Mouse (Mus musculus): ENCODE data around the gene Bloc1s4.

The Bloc1s4 gene

DNA sequence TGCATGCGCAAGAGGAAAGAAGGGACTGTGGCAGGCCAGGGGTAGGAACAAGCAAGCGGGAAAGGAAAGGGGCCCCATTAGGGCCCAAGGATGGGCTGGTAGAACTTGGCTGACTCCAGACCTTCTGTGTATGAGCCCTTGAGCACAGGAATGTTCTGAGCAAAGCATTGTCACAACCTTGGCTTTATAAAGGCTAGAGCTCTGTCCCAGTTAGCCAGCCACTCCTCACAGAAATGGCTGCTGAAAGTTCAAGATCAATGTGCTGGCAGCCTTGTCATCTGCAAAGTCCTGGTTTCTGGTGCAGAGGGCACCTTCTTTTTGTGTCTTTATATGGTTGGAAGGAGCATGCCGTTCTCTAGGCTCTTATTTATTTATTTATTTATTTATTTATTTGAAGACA, 28.8 kb downstream of the Bloc1s4 start:
- no peak for DNase-seq (ENCODE audit: extremely low spot score, low read depth, low spot score)

DNA sequence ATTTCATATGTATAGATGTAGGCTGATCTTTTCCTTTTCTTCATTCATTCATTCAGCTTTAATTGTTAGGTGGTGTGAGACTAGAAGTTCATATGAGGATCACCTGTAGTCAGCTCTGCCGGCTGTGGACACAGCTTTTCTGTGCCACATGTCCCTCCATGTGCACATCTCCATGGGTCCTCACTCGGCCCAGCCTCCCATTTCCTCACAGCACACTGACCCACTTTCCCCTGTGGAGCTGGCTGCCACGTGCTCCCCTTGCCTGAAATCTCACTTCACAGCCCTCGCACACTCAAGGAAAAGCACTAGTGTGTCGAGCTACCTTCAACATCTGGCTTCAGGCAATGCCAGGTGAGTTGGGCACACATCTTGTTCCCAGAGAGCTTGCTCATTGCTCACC, 29.3 kb downstream of the Bloc1s4 start:
- DNase-seq (ENCODE audit: extremely low spot score, low read depth, low spot score): no peak

DNA sequence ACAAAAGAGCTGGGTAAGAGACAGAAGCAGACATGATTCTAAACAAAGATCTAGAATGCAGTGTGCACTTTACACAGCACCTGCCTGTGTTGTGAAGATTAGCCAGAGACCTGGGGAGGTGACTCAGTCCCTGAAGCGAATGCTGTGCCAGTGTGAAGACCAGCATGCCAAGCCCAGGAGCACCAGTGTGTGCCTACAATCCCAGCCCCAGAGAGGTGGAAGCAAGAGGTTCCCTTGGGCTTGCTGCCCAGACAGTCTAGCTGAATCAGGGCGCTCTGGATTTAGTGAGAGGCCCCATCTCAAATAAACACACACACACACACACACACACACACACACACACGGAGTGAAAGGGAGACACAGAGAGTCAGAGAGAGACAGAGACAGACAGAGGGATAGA, 30.6 kb downstream of the Bloc1s4 start:
- no peak for DNase-seq (ENCODE audit: extremely low spot score, low read depth, low spot score)

DNA sequence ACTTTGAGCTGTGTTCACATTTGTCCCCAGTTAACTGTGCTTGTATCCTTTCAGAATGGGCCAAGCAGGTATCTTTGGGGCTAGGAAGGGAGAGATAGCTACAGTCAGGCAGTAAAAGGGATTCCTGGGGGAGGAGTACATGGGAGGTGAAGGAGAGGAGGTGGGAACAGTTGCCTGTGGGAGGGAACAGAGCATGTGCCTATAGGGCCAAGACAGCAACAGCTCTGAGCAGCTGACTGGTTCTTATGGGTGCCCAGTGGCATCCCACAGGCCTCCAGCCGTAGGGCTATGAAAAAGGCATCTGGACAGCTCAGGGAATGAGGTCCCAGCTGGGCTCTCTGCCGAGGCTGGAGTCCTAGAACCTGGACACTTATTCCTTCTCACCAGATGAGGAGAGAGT, 31.6 kb downstream of the Bloc1s4 start:
- DNase-seq (ENCODE audit: extremely low spot score, low read depth, low spot score): no peak

DNA sequence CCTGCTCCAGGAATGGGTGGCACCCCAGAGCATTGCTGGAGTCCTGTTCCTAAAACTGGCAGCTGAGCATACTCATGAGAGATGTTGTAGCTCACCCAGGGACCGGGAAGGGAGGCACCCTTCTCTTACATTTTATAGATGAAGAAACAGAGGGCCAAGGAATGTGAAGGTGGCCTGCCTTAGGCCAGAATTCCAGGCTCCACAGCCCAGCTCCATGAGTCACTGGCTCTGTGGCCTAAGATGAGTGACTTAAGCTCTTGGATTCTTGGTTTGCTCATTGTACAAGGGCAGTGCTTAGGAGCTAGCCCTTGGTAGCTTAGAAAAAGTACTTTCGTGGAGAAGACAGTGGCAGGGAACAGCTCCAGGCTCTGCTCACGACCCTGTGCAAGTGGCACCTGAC, 33.6 kb downstream of the Bloc1s4 start:
- no peak for DNase-seq (ENCODE audit: extremely low spot score, low read depth, low spot score)

DNA sequence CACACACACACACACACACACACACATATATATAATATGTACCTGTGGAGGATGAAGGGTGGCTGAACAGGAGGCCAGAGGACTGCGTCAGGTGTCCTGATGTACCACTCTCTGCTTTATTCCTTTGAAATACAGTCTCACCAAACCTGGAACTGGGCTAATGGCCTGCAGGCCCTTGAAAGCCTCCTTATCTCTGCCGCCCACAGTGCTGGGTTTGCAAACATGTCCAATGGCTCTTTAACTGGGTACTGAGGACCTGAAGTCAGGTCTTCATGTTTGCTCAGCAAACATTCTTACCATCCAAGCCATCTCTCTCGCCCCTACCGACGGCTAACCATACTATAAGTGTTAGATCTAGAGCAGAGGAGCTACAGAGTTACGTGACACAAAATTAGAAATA, 34.8 kb downstream of the Bloc1s4 start:
- DNase-seq (ENCODE audit: extremely low spot score, low read depth, low spot score): no peak

DNA sequence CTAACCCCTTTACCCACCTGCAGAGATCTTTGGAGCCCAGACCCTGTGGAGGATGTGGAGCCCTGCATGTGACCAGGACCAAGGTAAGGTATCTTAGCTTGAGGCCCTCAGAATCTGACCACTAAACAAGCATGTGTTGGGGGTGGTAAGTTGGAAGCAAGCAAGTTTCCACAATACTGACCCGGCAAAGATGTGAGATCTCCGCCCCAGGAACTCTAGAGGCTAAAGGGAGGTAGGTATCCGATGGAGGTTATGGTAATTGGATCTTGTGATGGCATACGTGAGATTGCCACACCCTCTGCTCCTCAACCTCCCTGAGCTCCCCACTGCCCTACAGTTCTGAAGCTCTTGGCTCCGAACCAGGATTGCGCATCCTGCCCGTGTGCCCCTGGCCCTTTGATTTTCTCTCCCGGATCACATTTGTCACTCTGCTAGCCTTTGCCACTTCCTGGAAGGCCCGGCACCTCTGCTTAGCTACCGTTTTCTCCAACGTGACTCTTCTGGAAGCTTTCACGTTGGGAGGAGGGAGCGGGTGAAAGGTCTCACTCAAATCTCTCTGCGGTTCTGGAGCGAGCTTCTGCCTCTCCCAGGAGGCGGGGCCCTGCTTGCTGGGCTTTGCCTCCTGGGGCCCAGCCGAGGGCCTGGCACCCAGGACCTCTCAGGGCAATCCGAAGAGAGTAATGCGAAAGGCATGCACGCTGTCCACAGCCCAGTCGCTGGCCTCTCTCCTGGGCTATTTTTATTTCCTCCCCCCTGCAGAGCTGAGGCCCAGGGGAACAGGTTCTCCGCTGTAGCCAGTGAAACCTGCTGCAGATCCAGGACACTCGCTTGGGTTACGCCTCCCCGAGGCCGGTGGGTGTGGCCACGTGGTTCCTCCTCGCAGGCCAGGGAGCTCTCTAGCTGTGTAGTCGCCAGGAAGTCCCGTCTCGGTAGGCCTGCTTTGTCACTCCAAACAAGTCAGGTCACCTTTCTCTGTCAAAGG, 35.6 kb downstream of the Bloc1s4 start:
- no peak for DNase-seq (ENCODE audit: extremely low spot score, low read depth, low spot score)

DNA sequence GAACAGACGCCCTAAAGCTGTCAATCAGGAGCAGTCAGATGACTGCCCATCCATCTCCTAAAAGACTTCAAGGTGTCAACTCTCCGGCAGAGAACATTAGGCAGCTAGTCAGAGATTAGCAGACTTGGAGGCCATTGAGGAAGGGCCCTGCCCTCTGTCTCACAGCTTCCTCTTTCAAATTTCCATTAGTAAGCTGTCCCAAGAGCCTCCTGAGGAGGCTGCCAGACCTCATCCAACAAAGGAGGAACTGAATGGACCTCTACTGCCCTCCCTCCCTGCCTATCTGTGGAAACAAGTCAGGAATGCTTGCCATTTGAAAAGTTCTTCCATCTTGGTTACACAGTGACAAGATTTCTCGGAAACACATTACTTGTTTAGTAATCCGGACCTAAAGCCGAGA, 36.6 kb downstream of the Bloc1s4 start:
- DNase-seq (ENCODE audit: extremely low spot score, low read depth, low spot score): no peak

DNA sequence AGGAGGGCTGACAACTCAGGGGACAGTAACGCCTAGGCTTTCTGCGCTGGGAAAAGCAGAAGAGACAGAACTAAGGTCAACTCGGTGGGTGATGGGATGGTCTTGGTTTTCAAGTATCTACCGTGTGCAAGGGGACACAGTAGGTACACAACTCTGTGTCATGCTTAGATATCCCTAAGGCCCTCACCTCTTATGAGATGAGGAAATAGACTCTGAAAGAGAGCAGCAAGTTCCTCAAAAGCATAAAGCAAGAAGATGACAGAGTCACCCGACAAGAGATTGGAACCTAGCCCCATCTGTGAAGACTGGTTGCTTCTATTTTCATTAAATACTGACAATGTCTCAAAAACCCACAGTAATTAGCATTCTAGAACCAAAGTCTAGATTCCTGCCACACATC, 42.7 kb downstream of the Bloc1s4 start:
- no peak for DNase-seq (ENCODE audit: extremely low spot score, low read depth, low spot score)

DNA sequence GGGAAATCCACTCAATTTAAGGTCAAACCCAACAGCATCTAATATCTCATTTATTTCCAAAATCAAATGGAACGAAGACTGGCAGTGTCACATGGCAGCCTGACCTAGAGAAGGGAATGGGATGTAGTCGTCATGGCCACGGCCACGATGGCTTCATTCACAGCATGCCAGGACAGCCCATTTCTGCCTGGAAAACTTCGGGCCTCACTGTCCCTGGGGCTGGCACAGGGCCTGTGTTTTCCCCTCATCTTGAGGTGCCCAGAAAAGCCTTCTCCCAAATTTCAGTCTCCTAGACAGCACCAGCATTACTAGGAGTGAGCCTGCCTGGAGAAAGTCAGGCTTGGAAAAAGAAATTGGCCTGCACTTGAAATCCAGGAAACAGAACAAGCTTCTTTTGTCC, 43.1 kb downstream of the Bloc1s4 start:
- DNase-seq (ENCODE audit: extremely low spot score, low read depth, low spot score): no peak

DNA sequence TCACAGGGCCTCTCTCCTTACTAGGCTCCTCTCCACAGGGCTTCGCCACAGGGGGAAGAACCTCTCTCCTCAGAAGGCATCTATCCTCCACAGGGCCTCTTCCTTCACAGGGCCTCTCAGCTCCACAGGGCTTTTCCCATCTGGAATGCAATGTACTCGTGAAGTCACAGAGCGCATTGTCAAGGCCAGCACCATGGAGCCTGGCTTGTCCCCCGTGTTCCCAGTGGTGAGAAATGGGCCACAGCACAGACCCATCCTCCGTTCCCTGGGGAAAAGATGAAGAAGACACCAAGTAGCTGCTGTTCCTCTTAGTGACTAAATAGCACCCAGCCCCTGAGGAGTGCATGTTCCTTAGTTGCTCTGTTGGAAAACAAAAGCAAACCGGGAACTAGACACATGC, 43.8 kb downstream of the Bloc1s4 start:
- DNase-seq (ENCODE audit: extremely low spot score, low read depth, low spot score): no peak

DNA sequence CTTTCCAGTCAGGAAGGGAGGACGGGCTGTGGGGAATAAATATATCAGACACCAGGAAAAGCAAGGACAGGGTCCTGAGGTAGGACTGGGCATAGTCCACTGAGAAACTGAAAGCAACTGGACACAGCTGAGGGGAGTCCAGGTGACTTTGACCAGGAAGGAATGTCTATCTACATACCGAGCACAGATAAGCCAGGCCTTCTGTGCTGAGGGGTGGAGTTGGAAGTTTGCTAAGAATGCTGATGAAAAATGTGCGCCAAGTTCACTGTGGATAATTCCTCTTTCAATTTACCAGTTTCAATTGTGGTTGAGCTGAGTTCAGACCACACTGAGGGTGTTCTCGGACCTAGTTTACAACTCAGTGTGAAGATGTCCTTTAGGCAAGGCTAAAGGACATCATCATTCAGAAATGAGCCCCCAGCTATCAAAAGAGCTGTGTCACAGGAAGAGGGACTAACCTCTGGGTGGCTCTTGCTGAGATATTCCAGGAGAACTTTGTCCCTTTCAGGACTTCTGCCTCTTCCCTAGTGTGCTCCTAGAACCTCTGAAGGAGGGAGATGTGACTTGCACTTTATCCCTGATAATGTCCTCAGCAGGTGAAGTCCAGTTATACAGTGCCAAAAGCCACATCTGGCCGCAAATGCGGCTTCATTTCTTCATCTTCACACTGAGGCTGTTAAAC, 47.4 kb downstream of the Bloc1s4 start:
- no peak for DNase-seq (ENCODE audit: extremely low spot score, low read depth, low spot score)

DNA sequence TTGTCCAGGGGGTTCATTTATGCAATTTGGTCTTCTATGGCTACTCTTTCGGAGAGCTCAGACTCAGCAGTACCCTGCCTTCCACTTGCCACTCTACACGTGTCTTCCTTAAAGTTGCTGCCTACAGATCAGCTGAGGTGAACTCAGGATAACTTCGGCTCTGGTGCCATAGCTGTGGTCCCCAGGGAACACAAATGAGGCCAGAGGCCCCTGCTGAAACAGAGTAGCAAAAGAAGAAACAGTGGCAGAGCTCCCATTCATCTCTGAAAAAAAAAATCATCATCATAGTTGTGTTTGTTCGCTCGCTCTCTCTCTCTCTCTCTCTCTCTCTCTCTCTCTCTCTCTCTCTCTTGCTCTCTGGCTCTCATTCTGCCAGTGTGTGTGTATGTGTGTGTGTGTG, 49.8 kb downstream of the Bloc1s4 start:
- DNase-seq (ENCODE audit: extremely low spot score, low read depth, low spot score): no peak

DNA sequence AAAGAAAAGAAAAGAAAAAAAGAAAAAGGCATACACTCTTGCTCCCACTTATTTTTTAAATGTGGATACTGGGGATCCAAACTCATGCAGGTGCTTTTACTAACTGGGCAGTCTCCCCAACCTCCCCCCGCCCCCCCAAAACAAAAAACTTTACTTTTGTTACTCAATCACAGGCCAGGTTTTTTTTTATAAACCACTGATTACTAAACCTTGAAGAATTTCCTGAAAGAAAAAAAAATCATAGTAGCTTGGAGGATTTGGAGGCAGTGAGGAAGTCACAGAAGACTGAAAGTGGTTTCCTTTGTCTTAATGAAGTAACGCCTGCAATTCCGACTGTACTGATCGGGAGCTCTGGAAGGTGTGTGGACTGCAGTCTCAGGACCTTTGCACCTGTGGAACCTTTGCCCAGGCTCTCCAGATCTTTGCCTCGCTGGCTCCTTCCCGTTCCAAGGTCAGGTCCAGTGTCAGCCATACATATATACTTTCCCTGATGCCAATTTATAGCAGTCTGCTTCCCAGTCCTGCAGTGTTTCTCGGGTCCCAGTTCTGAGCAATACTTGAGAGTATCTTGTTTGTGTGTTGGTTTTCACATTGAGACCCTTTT, 50.3 kb downstream of the Bloc1s4 start:
- DNase-seq (ENCODE audit: extremely low spot score, low read depth, low spot score): no peak

Measured in hindlimb bud, embryonic 11.5 days (tissue).